ENCODE assay signal across 16 mouse cellular contexts in the genomic region with DNA sequence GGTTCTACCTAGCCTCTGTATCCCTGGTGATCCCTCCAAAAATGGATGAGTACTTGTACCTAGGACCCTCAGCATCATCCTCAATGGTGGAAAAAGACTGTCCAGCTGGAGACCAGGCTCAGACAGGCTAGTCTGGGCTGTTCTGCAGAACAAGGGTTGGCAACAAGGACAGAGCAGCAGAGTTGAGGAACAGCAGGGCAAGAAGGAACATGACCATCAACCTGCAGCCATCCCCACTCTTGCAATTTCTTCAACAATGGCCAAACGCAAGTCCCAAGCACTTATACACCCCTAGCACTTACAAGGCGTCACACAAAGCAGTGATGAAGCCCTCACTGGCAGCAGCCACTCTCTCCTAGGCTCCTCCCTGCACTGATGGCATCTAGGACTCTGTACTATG.
"Had no signal": no experiment of that assay in that cellular context is flagged by ENCODE, and none has a peak within 500 bp of the region (broad histone marks: within the 10 kb centered on the region; RNA-seq: fewer than 3 reads in every experiment).

No protein-coding gene starts in this region.

- H3K4me3 ChIP-seq: lung, embryonic 15.5 days; midbrain, embryonic 13.5 days; midbrain, embryonic 15.5 days; neural tube, embryonic 12.5 days had no signal

- ATAC-seq: lung, postnatal 0 days; midbrain, embryonic 13.5 days; midbrain, embryonic 15.5 days had no signal

- H3K27ac ChIP-seq: lung, embryonic 15.5 days; midbrain, embryonic 13.5 days; midbrain, embryonic 15.5 days; neural tube, embryonic 12.5 days had no signal

- H3K36me3 ChIP-seq: lung, embryonic 15.5 days; midbrain, embryonic 13.5 days; midbrain, embryonic 15.5 days; neural tube, embryonic 12.5 days had no signal

- H3K9me3 ChIP-seq: lung, embryonic 15.5 days; midbrain, embryonic 13.5 days; midbrain, embryonic 15.5 days; neural tube, embryonic 12.5 days had no signal

- DNase-seq: lung, adult 2 months; lung, postnatal 14 days; retina, postnatal 1 day; right cerebral cortex, adult 18-20 months; right cerebral cortex, postnatal 25 days; right cerebral cortex, postnatal 4 days; spleen, adult 18-20 months; thymus, adult 18-20 months; thymus, postnatal 14 days; thymus, postnatal 36 days had no signal

- H3K27me3 ChIP-seq: lung, embryonic 15.5 days; midbrain, embryonic 13.5 days; midbrain, embryonic 15.5 days; neural tube, embryonic 12.5 days had no signal

- H3K4me2 ChIP-seq: lung, embryonic 15.5 days; midbrain, embryonic 11.5 days; midbrain, embryonic 13.5 days; midbrain, embryonic 15.5 days; neural tube, embryonic 12.5 days had no signal

- H3K9ac ChIP-seq: lung, embryonic 15.5 days; midbrain, embryonic 13.5 days; midbrain, embryonic 15.5 days; neural tube, embryonic 12.5 days had no signal
